Mouse (Mus musculus) right cerebral cortex, adult 18-20 months (tissue): Measurements from ENCODE around the gene Atp8b3.

ENCODE experiments used
- DNase-seq: peaks from one replicate; pipeline ENCODE4 v3.0.0; 2022; ENCODE audit warnings: mixed read lengths

Gene Atp8b3

GRCm38 (mm10) chr10:80538710-80539394, at the start of gene Atp8b3:
Gene Atp8b3 (minus strand): TSS chr10:80539124.
- peak; percentile 22 for DNase-seq

DNA sequence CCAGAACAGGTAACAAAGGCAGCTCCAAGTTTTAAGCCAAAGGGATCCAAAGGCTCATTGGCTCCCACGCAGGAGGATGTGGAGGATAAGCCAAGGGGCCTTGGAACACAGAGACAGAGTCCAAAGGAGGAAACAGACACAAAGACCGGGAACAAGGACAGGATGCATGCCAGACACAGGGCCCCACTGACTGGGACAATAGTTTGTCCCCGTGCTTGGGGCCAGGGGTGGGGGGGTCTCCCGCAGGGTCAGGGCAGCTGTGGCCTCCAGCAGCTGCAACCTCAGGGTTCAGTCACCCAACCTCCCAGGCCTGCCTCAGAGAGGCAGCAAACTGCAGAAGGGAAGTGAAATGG, 48.4 kb upstream of the Atp8b3 start:
- no peak for DNase-seq

DNA sequence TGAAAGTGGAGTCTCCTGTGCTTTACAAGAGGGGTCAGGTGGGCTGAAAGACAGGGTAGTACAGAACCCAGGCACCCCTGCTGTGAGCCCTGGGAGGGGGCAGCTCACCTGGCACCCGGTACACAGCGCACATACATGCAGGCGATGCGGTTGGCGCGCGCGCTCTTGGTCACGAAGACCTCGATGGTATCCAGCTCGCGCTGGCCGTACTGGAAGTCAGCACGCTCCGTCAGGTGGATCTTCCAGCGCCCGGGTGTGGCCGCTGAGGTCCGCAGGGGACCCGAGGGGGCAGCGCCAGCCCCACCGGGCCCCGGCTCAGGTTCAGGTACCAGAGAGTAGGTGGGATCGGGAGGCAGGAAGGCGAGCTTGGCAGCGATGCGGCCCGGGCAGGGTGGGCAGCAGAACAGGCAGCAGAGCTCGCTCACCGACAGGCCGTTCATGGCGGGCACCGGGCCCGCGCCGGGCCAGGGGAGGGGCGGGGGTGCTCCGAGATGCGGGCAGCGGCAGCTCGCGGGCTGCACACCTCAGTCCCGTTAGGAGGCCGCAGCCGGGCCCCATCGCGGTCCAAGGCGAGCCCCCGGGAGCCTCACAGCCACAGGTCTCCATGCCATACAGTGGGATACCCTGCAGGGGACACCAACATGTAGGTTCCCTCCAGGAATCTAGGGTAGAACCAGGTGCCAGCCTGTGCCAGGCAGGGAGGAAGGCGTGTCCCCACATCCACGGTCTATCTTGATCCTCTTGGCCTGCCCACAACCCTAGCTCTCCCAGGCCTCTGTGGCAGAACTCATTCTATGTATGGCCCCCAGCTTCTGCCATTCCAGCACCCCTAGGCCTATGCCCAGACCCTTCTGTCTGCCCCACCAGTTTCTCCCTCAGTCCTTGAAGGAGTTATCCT, 47.7 kb upstream of the Atp8b3 start:
- no peak for DNase-seq

DNA sequence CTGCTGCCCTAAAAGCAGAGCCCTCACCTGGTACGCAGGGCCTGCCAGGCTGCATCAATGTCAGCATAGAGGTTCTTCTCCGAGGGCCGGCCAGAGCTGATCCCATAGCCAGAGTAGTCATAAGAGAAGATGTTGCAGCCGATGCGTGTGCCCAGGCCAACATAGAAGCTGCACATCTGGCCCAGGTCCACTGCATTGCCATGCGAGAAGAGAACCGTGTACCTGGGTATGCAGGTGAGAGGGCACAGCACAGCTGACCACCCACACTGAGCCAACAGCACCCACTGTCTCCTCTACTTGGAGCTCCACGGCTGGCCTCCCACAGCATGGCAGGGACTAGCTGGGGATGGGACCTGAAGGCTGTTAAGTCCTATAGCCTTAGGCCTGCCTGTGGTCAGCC, 46.7 kb upstream of the Atp8b3 start:
- no peak for DNase-seq

DNA sequence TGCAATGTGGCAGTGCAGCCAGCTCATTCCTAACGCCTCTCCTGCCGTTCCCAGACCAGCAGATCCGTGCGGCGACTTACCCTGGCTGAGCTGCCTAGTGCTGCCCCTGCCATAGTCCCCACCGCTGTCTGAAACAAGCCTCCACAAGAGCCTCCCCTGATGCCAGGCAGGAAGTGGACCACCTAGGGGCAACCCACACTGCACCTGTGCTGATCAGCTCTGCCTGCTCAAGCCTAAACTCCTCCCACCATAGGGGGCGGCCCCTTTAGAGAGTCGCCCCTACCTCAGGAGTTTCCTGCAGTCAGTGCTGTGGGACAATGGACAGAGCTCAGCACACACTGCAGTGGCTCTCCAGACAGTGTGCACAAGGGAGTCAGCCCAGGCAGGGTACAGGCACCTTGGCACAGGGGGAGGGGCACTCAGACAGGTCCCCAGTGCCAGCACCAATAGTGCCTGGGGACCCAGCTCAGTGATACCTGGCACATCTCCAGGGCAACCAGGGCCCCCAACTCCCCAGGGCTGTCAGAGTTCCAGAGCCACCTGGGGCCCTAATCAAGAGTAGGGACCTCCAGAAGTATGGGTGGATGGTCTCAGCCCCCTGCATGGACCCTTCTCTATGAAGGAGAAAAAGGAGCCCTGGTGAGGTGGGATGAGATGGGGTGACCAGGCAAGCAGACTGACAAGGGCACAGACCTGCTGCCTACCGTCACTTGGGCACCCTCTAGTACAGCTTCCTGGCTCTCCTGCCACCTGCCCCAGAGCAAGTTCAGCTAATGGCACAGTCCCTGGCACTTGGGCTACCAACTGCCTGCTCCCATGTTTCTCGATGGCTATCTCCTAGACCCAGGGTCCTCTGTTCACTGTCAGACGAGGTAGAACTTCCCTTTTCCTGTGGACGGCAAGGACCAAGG, 46.0 kb upstream of the Atp8b3 start:
- DNase-seq: no peak

- no peak for DNase-seq
These were observed 45.1 kb upstream of the Atp8b3 start for GRCm38 (mm10) chr10:80584045-80584488.

- DNase-seq: no peak
These were observed 44.1 kb upstream of the Atp8b3 start for GRCm38 (mm10) chr10:80583047-80583446.

DNA sequence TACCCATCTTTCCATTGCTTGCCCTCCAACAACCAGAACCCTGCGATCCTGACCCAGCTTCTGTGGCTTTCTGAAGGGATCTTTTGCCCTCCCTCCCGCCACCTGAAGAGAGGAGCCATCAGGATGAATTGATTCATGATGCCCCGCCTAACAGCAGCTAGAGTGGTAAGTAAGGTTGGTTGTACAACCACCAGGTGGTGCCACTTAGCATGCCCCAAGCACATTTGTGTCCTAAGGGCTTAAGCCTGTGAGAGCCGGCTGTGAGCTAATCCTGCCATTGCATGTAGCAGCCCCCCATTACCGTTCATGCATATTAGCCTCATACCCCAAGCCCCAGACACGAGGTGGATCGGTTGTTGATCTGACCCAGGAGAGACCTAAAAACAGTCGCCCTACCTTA, 40.0 kb upstream of the Atp8b3 start:
- DNase-seq: peak; percentile 62

DNA sequence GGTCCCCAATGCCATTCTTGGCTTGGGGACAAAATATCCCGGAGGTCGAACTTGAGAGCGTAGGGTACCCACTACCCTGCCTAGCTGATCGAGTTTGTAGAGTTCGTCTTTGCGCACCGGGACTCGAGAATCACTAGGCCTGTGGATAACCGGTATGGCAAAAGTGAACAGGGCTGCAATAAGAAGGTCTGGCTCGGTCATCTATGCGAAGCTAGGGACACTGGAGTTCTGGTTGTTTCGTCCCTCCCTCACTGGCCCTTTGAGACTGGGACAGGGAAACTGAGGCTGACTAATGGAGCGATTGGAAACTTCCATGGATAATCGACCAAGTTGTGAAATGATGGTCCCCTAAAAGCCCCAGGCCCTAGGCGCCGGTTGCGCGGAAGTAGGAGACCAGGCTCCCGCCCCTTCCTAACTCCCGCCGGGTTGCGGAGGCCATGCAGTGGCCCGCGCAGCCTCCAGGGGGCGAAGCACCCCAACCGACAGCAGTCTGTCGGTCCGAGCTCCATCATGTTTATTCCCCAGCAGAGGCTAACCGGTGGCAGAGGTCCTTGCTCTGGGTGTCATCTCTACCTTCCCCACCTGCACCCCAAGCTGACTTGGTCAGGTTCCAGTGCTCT, 39.3 kb upstream of the Atp8b3 start:
- peak; percentile 49 for DNase-seq

GRCm38 (mm10) chr10:80577195-80578130, 38.5 kb upstream of the Atp8b3 start, which contains the start of gene Klf16:
Gene Klf16 (minus strand): TSS chr10:80577321.
- peak; percentile 96 for DNase-seq

DNA sequence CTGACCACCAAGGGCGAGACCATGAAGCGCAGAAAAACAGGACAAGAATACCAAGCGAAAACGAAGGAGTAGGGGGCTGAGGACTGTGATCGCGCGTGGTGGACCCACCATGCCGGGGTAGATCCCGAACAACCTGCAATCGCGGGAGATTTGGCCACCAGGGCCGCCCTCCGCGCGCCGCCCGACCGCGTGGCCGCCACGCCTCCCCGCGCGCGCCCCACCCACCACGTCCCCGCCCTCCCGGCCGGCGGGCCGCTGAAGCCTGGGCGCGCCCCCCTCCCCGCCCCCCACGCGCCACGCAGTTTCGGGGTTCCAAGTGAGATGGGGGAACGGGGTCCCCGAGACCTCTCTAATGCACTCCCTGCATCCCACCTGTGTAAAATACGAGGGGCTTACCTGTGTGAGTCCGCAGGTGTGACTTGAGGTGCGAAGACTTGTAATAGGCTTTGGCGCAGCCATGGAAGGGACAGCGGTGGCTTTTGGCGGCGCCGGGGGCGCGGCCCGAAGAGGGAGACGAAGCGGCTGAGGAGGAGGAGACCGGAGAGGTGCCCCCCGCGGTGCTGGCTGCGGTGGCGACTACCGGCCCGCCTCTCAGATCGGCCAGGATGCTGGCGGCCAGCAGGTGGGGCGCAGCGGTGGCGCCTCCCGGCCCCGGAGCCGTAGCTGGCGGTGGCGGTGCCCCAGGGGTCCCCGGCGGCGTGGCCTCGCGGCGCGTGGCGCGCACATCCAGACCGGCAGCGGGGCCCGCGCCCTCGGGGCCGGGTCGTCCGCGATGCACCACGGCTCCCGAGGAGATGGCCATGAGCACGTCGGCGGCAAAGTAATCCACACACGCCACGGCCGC, 37.6 kb upstream of the Atp8b3 start:
- DNase-seq: peak; percentile 61

DNA sequence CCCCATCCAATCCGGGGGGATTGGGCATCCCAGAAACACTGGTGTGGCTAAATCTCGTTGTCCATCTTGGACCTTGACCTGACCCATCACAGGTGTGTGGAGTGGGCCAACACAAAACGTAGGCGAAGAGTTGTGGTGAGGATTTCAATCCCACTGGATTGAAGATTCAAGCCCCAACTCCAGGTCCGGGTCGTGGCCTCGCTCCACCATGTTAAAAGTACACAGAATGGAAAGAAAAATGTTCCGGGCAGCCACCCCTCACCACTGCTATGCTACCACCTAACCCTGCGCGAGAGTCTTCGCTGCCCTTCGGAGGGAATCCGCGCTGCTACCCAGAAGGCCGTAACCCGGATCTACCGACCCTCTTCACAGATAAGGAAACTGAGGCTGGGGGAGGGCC, 37.0 kb upstream of the Atp8b3 start:
- DNase-seq: no peak

- no peak for DNase-seq
These were observed 36.0 kb upstream of the Atp8b3 start for GRCm38 (mm10) chr10:80574896-80575295.

DNA sequence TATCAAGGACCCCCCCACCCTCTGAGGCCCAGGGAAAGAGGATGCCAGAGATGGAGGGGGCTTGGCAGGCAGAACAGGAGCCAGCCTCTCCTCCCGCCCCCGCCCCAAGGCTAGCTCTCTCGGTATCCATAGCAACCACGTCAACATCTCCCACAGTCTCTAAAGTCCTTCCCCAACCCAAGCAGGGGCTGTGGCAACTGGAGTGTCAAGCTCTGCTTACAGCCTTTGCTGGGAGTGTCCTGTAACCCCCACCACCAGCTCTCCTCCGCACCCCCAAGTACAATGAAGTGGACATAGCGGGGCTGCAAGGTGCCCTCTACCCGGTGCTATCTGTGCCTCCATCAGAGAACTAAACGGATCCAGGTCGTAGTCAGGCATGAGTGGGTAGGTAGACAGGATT, 35.0 kb upstream of the Atp8b3 start:
- DNase-seq: peak; percentile 76

GRCm38 (mm10) chr10:80572477-80572876, 33.6 kb upstream of the Atp8b3 start:
- no peak for DNase-seq

GRCm38 (mm10) chr10:80570871-80571836, 32.2 kb upstream of the Atp8b3 start:
- no peak for DNase-seq

DNA sequence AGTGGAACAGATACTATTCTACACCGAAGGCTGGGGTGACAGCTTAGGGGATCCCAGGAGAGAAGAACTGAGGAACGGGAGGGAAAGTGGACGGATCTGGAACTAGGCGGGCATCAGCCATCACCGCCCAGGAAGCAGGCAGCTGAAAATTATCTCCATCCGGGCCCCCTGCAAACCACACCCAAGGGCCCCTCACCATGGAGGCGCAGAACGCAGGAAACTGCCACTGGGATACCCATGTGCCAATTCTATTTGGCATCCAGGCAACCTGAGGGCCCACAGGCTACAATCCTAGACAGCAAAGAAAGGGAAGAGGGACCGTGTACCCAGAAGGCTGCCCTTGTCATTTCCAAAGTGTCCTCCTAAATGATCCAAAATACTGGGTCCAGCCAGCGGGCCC, 31.5 kb upstream of the Atp8b3 start:
- no peak for DNase-seq

DNA sequence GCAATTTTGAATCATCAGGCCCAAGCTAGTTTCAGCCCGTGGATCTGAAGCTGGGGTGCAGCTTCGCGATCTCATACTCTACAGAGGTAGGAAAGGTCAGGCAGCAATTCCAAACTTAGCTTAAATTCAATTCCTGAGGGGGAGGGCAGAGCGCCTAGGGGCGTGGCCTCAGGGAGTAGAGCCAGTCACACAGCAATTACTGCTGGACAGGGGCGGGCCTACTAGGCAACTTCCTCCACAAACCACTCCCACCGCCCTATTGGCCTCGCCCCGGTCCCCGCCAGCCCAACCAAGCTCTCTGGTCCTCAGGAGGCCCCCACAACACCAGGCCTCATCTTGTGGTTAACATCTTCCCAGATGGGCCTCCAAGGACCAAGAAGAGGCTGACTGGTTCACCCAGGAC, 30.7 kb upstream of the Atp8b3 start:
- no peak for DNase-seq

DNA sequence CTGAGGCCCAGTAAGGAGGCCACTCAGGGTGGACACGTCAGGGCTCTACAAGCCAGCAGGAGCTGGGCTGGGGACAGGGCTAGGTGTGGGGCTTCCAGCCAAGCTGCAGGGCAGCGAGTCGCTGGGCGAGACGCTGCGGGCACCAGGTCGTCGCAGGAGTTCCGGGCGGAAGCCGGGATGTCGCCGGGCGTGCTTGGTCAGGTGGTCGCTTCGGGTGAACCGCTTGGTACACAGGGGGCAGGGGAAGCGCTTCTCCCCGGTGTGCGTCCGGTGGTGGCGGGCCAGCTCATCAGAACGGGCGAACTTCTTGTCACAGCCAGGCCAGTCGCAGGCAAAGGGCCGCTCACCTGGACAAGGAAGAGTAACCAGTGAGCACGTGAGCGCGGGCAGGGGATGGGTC, 30.0 kb upstream of the Atp8b3 start:
- DNase-seq: no peak
